Mouse (Mus musculus) hindbrain, embryonic 12.5 days (tissue): Measurements from ENCODE around the gene Nhsl1. TPM values are rescaled to one million over a fixed set of nuclear protein-coding genes. Genes with fewer than 3 reads are reported as not detected.
A peak's percentile ranks its signal among the peaks of the same experiment; 100 is the strongest.

Source experiments
- ATAC-seq: fragments of 200-750 bp; cut with Nextera tagmentation; 2 replicates; pipeline ENCODE4 v1.8.0; 2017; ENCODE audit warnings: moderate TSS enrichment; ENCODE audit not compliant: low FRiP score
- H3K27ac ChIP-seq: fragments of 300-500 bp; sonication (generic); 2 replicates; pipeline ENCODE4 v1.5.1; 2016; ENCODE audit warnings: mild to moderate bottlenecking
- H3K27me3 ChIP-seq: fragments of 300-500 bp; sonication (generic); 2 replicates; pipeline ENCODE4 v1.6.1; 2016; ENCODE audit warnings: mild to moderate bottlenecking
- H3K36me3 ChIP-seq: fragments of 300-500 bp; sonication (generic); 2 replicates; pipeline ENCODE4 v1.6.1; 2016; ENCODE audit warnings: mild to moderate bottlenecking
- H3K4me1 ChIP-seq: fragments of 300-500 bp; sonication (generic); 2 replicates; pipeline ENCODE4 v1.6.1; 2016
- H3K4me2 ChIP-seq: fragments of 300-500 bp; sonication (generic); replicated peaks from 2 replicates; pipeline ENCODE4 v1.6.1; 2016; ENCODE audit warnings: mild to moderate bottlenecking
- H3K4me3 ChIP-seq: fragments of 300-500 bp; sonication (generic); 2 replicates; pipeline ENCODE4 v1.5.1; 2016; ENCODE audit warnings: mild to moderate bottlenecking
- H3K9ac ChIP-seq: fragments of 300-500 bp; sonication (generic); 2 replicates; pipeline ENCODE4 v1.6.1; 2016; ENCODE audit warnings: mild to moderate bottlenecking, moderate library complexity
- H3K9me3 ChIP-seq: fragments of 300-500 bp; sonication (generic); replicated peaks from 2 replicates; pipeline ENCODE4 v1.6.1; 2016; ENCODE audit warnings: mild to moderate bottlenecking
- WGBS: fragments of 180-500 bp; shearing (Covaris S2); methylation state at CpG from one replicate; pipeline ENCODE4 v1.1.7; 2016; 5-methylcytosine and 5-hydroxymethylcytosine counted together
- polyA plus RNA-seq: library from polyadenylated mRNA; unstranded; fragments of >200 nt; fragmentation: Nextera tagmentation; extraction: Ambion mirVana; gene quantifications from 2 replicates; pipeline ENCODE4 v1.2.1, GENCODE M21; 2016

Nhsl1 gene
- 21.9 and 22.0 TPM in 2 replicates for polyA plus RNA-seq

GRCm38 (mm10) chr10:18318916-18319481 lies at the start of gene Nhsl1:
Nhsl1 (plus strand) TSS chr10:18318985.
- Histone ChIP-seq H3K4me2 (peak within 1 kb of the TSS; percentile 76), H3K9me3 (no peaks in the 10 kb centered on the region), H3K36me3 (no peaks in the 10 kb centered on the region), H3K9ac (peak within 1 kb of the TSS; percentile 73), H3K27ac (peak within 1 kb of the TSS; percentile 45), H3K4me1 (peaks cover 10% of the 10 kb centered on the region), H3K4me3 (peak within 1 kb of the TSS; percentile 57), H3K27me3 (no peaks in the 10 kb centered on the region)
- under 1% methylated on average over 63 of the region's 63 CpGs for WGBS
- peak; percentile 88 for ATAC-seq

DNA sequence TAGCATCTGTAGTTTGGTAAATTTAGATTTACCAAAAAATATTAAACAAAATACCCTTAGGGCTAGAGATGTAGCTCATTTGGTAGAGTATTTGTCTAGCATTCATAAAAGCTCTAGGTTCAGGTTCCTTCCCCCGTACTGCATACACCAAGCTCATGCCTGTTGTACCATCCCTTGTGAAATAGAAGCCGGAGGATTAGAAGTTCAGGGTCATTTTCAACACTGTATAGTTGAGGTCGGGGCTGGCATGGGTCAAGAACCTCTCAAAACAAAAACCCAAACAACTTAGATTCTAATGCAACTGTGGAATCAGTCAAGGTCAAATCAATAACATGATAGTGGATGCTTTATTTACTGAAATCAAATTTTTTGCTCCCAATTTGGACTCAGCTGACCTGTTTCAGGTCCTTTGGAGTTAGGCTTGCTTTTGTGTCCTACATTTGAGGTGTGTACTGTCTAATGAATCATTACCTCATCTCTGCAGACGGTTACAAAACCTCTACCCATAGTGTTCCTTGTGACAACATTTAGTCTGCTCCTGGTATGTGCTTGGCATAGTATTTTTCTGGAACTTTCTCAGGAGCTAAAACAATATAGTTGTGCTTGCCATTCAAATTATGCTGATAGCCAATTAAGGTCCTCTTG lies 42.6 kb upstream of the Nhsl1 start:
- H3K36me3 ChIP-seq = no peaks in the 10 kb centered on the region
- H3K9me3 ChIP-seq = no peaks in the 10 kb centered on the region
- WGBS = 86% methylated on average over 4 of the region's 4 CpGs
- no peak for ATAC-seq
- no peak overlapping the region for H3K4me3 ChIP-seq
- no peak overlapping the region for H3K9ac ChIP-seq
- H3K4me1 ChIP-seq = no peaks in the 10 kb centered on the region
- no peak overlapping the region for H3K4me2 ChIP-seq
- no peaks in the 10 kb centered on the region for H3K27me3 ChIP-seq
- no peak overlapping the region for H3K27ac ChIP-seq

- Histone ChIP-seq H3K4me1 (no peaks in the 10 kb centered on the region), H3K27ac (no peak overlapping the region), H3K36me3 (no peaks in the 10 kb centered on the region), H3K27me3 (no peaks in the 10 kb centered on the region), H3K9me3 (no peaks in the 10 kb centered on the region), H3K4me2 (no peak overlapping the region), H3K9ac (no peak overlapping the region), H3K4me3 (no peak overlapping the region)
- whole genome bisulfite sequencing = 91% methylated on average over 5 of the region's 5 CpGs
- ATAC-seq = no peak
Observed at GRCm38 (mm10) chr10:18283991-18284390, 34.8 kb upstream of the Nhsl1 start.

DNA sequence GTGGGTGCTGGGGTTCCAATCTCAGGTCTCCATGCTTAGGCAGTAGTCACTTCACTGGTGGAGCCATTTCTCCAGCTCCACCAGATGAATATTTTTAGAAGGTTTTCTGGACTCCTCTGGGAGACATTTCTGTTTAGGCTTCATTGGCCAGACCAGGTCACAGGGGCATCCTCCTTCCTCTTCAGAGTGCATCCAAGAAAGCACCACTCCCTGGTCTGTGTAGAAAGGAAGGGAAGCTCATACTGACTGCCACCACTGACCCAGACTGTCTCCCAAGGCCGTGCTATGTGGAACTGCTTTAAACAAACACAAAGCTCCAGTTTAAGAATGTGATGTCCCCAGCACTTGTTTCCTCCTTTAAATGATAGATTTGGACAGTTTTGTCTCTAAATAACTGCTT lies 29.3 kb upstream of the Nhsl1 start:
- Histone ChIP-seq H3K9me3 (no peaks in the 10 kb centered on the region), H3K27ac (no peak overlapping the region), H3K36me3 (no peaks in the 10 kb centered on the region), H3K4me1 (no peaks in the 10 kb centered on the region), H3K9ac (no peak overlapping the region), H3K4me3 (no peak overlapping the region), H3K4me2 (no peak overlapping the region), H3K27me3 (no peaks in the 10 kb centered on the region)
- no peak for ATAC-seq
- 70% methylated on average over 1 of the region's 1 CpGs for WGBS

- Histone ChIP-seq H3K9me3 (no peaks in the 10 kb centered on the region), H3K27me3 (no peaks in the 10 kb centered on the region), H3K4me1 (no peaks in the 10 kb centered on the region), H3K9ac (no peak overlapping the region), H3K4me2 (no peak overlapping the region), H3K36me3 (no peaks in the 10 kb centered on the region), H3K27ac (no peak overlapping the region), H3K4me3 (no peak overlapping the region)
- 89% methylated on average over 5 of the region's 5 CpGs for WGBS
- ATAC-seq = no peak
Observed at GRCm38 (mm10) chr10:18305106-18305505, 13.7 kb upstream of the Nhsl1 start.

DNA sequence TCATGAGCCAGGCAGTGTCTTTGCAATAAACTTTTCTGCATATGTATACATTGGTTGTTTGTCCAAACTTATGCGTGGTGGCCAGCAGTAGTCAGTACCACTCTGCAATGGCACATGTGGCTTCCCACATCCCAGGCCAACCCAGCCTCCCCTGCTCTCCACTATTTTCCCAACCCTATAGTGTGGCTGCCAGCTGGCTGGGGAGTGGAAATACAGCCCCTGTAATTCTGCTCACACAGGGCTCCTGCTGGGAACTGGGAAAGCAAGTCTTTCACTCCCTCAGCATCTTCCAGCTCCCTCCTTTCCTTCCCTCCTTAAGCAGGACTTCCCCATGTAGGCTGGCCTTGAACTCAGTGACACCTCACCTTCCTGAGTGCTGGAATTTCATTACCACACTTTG lies 3.7 kb upstream of the Nhsl1 start:
- no peak for ATAC-seq
- Histone ChIP-seq H3K27me3 (no peaks in the 10 kb centered on the region), H3K9ac (no peak overlapping the region), H3K27ac (no peak overlapping the region), H3K4me2 (no peak overlapping the region), H3K4me3 (no peak overlapping the region), H3K36me3 (no peaks in the 10 kb centered on the region), H3K4me1 (peaks cover 9% of the 10 kb centered on the region), H3K9me3 (no peaks in the 10 kb centered on the region)
- WGBS = 92% methylated on average over 1 of the region's 1 CpGs

GRCm38 (mm10) chr10:18317521-18317920 lies 1.3 kb upstream of the Nhsl1 start:
- Histone ChIP-seq H3K9me3 (no peaks in the 10 kb centered on the region), H3K4me2 (0 out of 2 replicates have a peak overlapping the region, but pooled peaks have one; percentile 76), H3K27me3 (no peaks in the 10 kb centered on the region), H3K36me3 (no peaks in the 10 kb centered on the region), H3K4me1 (peaks cover 10% of the 10 kb centered on the region), H3K27ac (no peak overlapping the region), H3K4me3 (peak overlapping the region; percentile 57; the same call in 1 of the 2 replicates), H3K9ac (no peak overlapping the region)
- no peak for ATAC-seq
- 46% methylated on average over 10 of the region's 10 CpGs for WGBS

- WGBS = under 1% methylated on average over 77 of the region's 89 CpGs
- no peaks in the 10 kb centered on the region for H3K27me3 ChIP-seq
- peak overlapping the region; percentile 45 for H3K27ac ChIP-seq
- no peaks in the 10 kb centered on the region for H3K36me3 ChIP-seq
- ATAC-seq = peak; percentile 77
- H3K9me3 ChIP-seq = no peaks in the 10 kb centered on the region
- peak overlapping the region; percentile 57 for H3K4me3 ChIP-seq
- H3K4me1 ChIP-seq = peaks cover 10% of the 10 kb centered on the region
- peak overlapping the region; percentile 76 for H3K4me2 ChIP-seq
- peak overlapping the region; percentile 73 for H3K9ac ChIP-seq
Observed at GRCm38 (mm10) chr10:18317961-18318915, 547 bp upstream of the Nhsl1 start.

DNA sequence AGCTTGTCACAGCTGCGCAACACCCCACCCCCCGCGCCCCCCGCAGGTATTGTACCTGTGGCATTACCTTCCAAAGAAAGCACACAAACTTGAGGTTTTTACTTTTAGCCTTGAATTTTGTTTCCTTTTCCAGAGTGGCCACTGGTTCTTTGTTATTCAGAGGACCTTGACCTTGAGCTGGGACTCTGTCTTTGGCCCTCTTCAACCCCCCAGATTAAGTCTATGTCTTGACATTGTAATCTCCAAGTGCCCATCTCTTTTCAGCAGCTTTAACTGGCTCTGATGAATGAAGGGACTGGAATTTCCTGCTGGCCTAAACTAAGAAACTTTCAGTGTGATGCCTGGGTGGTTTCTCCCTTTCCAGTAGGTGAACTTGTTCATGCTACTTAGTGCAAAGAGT lies 906 bp downstream of the Nhsl1 start:
- Histone ChIP-seq H3K9ac (no peak overlapping the region; the same call in 1 of the 2 replicates), H3K4me3 (peak overlapping the region; percentile 57)

DNA sequence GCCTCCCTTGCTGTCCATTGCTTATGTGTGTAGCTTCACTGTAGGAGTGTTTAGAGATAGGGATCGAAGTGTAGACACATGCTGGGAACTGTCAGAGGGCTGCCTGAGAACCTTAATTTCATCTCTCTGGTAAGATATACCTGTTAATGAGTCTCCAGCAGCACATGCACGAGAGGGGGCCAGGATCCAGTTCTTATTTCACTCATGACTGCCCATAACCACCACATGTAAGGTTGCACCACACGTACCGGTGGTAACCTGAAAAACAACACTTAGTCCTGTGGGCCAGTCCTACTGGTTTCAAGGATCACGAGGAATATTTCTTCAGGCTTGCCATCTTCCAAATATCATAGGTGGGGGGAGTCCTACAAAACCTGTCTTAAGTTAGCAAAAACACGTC lies 3.1 kb downstream of the Nhsl1 start:
- WGBS = 89% methylated on average over 6 of the region's 6 CpGs
- no peak overlapping the region for H3K27ac ChIP-seq
- no peak overlapping the region for H3K4me3 ChIP-seq
- ATAC-seq = no peak
- no peaks in the 10 kb centered on the region for H3K9me3 ChIP-seq
- H3K27me3 ChIP-seq = no peaks in the 10 kb centered on the region
- no peak overlapping the region for H3K4me2 ChIP-seq
- H3K36me3 ChIP-seq = no peaks in the 10 kb centered on the region
- H3K9ac ChIP-seq = no peak overlapping the region
- H3K4me1 ChIP-seq = peaks cover 10% of the 10 kb centered on the region

More for the DNA sequence above, 906 bp downstream of the Nhsl1 start:
- Histone ChIP-seq H3K4me1 (peaks cover 10% of the 10 kb centered on the region), H3K4me2 (peak overlapping the region; percentile 76), H3K36me3 (no peaks in the 10 kb centered on the region), H3K27me3 (no peaks in the 10 kb centered on the region), H3K27ac (no peak overlapping the region), H3K9me3 (no peaks in the 10 kb centered on the region)
- ATAC-seq = no peak
- WGBS = 22% methylated on average over 4 of the region's 4 CpGs

DNA sequence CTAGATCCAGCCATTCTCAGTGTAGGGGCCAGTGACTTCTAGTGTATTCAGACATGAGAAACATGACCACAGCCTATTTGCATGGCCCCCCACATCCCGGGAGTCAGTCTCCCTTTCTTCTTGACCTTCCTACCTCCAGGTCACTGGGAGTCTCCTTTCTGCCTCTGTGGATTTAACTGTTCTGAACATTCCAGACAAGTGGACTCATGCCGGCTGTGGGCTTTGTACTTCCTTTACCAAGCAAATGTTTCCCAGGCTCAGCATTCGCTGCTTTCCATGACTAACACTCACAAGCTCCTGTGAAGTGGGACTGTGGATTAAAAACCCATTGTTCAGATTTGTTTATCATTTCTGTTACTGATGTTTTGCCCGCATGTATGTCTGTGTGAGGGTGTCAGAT lies 4.9 kb downstream of the Nhsl1 start:
- no peak for ATAC-seq
- 34% methylated on average over 4 of the region's 4 CpGs for WGBS
- Histone ChIP-seq H3K36me3 (no peaks in the 10 kb centered on the region), H3K4me1 (peaks cover 14% of the 10 kb centered on the region), H3K9ac (no peak overlapping the region), H3K27ac (no peak overlapping the region), H3K4me3 (no peak overlapping the region), H3K4me2 (no peak overlapping the region), H3K9me3 (no peaks in the 10 kb centered on the region), H3K27me3 (no peaks in the 10 kb centered on the region)

DNA sequence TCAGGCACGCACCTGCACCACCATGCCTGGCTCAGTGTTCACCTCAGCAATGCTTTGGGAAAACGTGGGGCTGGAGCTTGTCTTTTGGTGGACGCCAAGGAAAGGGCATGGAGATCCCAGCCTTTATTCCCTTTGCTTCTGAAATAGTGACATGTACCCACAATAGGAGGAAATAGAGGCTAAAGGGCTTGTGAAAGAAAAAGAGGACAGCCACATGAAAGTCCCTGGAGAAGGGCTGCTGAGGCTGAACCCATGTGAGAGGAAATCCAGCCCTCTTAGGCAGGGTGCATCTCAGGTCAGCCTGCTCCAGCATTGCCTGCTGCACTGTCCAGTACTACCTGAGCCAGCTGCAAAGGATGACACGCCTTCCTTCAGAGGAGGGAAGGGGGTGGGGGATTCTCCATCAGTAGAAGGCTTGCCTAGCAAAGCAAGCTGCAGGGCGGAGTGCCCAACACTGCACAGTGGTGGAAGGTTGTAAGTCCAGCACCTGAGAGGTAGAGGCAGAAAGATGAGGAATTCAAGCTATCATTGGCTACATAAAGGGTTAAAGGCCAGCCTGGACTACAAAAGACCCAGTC lies 9.6 kb downstream of the Nhsl1 start:
- peak; percentile 35; the same call in 1 of the 2 replicates for ATAC-seq
- Histone ChIP-seq H3K27ac (no peak overlapping the region), H3K4me1 (peaks cover 19% of the 10 kb centered on the region), H3K9ac (no peak overlapping the region), H3K27me3 (no peaks in the 10 kb centered on the region), H3K4me3 (no peak overlapping the region), H3K4me2 (peak overlapping the region; percentile 67; the same call in 1 of the 2 replicates), H3K9me3 (no peaks in the 10 kb centered on the region), H3K36me3 (no peaks in the 10 kb centered on the region)
- WGBS = 57% methylated on average over 5 of the region's 5 CpGs
